Mouse (Mus musculus) kidney, postnatal 10 days (tissue): ENCODE results near the gene Tmem82.

Source experiments
- DNase-seq: peaks from one replicate; pipeline ENCODE4 v3.0.0; 2021; ENCODE audit warnings: mixed read lengths

Gene Tmem82

DNA sequence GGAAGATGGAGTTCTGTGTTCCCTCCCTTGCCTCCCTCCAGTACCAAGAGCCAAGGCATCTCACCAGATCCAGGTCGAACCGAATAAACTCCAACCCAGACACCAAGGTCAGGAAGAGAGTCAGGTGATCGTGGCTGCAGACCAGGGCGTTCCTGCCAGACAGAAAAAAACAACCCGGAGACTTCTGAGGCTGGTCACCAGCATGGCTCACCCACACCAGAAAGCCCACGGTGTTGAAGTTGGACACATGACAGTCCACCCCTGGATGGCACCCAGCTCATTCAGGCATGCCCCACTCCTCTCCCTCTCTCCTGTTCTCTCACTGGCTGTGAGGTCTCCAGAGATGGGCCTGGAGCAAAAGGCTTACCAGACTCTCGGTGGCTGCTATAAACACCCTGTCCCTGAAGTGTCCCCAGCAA lies 22.9 kb upstream of the Tmem82 start:
- peak; percentile 44 for DNase-seq

DNA sequence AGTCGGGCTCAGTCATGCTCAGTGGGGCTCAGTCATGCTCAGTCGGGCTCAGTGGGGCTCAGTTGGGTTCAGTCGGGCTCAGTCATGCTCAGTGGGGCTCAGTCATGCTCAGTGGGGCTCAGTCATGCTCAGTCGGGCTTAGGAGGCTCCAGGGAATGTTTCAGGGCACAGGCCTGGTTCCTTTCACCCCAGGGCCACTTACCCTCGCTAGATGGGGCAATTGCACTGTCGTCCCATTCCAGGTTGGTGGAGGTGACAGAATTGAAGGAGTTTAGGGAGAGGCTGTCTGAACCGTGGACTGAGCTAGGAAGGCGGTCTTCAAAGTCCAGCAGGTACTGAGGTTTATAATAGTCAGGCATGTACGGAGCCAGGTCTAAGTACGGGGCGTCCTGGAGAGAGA lies 21.0 kb upstream of the Tmem82 start:
- no peak for DNase-seq

DNA sequence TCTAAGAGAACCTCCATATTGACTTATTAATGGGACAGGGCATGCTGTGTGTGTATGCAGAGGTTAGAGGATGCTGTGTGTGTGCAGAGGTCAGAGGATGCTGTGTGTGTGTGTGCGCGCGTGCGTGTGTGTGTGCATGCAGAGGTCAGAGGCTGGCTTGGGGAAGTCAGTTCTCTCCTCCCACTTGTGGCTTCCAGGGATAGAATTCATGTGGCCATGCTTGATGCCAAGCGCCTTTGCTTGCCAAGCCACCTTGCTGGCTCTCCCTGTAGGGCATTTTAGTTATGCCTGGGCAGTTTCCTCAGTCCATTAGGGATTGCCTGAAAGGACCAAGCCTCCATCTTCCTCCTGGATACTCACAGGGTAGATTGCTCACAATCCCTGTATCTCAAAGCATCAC lies 18.3 kb upstream of the Tmem82 start:
- no peak for DNase-seq

DNA sequence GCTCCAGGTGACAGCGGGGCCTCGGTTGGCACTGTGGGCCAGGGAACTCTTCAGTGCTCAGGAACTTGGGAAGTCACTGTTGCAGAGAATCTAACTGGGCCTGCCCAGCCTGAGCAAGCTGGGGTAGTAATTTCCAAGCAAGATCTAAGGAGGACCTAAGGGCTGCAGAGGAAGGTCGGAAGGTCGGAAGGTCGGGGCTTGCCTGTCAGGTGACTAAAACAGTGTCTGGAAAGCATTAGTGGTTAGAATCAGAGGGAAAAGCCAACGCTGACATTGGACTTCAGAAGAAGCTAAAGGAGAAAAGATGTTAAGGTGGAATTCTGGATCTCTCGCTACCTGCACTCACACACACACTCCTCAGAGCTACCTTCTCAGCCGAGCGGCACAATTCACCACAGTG lies 17.6 kb upstream of the Tmem82 start:
- DNase-seq, result no peak

DNA sequence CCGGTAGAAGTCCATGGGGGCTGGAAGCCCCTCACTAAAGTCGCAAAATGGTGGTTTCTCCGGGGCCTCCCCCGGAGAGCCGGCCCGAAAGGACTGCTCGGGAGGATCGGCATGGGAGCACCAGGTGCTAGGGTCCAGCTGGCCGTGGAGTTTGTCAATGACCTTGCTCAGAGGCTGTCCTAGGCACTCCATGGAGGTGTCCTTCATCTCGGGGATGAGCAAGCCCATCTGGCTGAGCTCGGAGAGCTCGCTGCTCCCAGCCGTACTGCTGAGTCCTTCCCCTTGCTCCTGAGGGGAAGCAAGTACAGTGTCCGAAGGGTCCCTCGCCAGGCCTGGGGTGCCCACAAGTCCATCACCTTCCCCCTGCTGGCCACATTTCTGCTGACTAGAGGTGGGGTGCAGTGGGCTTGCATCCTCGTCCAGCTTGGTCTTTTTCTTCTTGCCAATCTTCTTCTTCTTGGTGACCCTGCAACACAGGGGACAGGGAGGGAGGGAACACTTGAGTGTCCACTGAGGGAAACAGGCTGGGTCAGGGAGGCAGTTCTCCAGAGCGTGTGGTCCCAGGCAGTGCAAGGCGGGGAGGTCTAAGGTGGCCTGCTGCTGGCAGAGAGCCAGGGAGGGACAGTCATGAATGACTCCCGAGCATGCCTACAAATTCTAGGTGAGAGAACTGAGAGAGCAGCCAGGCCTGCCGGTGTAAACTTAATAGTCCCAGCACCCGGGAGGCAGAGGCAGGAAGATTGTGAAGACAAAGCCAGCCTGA lies 13.9 kb upstream of the Tmem82 start:
- DNase-seq, result peak; percentile 69

DNA sequence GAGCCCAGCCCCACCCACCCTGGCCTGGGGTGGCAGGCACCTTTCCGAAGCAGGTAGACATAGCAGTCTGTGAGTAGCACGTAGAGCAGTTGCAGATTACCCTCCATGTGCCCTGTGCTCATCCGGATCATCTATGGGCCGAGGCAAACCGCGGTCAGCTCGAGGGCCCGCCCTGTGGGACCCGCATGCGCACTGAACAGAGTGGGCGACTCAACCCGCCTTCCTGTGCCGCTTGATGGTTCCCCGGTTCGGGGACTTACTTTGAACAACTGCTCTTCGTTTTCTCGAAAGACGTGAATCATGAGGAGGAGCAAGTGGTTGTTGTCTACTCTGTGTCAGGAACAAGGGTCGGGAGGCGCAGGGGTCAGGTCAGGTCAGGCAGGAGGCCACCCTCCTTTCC lies 12.8 kb upstream of the Tmem82 start:
- no peak for DNase-seq

DNA sequence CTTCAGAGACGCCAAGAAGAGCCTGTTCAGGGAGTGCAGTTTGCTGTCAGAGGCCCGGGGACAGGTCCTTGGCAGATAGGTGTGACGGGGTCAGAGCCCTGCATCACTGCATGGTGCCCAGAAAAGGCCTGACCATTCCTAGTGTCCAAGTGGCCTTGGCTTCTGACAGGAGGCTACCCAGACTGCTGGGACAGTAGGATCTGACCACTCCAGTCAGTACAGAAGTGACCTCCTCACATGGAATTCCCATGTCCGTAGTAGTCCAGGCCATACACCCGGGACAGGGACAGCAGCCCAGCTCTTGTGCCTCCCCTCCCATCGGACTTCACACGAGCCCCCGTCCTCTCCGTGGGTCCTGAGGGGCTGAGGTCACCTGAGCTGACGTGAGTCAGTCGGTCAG lies 11.6 kb upstream of the Tmem82 start:
- DNase-seq, result no peak

DNA sequence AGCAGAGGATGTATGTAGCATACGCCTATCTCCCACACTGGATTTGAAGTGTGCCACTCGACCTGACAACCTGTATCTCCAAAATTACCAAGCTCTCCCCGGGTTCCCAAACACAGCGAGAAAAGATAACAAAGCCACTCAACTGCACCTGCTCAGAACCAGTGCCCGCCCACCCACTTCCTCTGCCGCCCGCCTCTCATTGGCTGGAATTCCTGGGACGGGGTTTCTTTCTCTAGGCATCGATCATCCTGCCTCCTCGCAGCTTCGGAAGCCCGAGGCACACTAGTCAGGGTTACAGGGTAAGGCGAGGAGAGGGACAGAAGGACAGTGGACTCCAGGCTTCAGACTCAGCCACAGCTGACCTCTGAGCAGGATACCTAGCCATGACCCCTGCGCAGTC lies 10.2 kb upstream of the Tmem82 start:
- no peak for DNase-seq

DNA sequence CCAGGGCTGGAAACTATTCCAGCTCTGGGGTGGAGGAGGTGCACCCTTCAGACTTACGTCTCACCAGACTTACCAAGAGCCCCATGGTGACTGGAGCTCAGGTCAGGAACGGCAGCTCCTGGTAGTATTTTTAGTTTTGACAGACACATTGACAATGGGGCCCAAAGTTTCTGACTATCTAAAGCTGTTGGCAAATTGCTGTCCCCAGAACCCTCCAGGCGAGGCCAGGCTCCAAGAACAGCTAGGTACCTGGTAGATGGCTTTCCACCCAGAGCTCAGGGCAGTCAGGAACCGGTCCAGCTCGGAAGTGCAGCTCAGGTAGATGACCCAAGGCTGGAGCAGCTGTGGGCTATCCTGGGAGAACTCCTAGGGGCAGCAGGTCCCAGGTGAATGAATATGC lies 9.1 kb upstream of the Tmem82 start:
- DNase-seq, result no peak

DNA sequence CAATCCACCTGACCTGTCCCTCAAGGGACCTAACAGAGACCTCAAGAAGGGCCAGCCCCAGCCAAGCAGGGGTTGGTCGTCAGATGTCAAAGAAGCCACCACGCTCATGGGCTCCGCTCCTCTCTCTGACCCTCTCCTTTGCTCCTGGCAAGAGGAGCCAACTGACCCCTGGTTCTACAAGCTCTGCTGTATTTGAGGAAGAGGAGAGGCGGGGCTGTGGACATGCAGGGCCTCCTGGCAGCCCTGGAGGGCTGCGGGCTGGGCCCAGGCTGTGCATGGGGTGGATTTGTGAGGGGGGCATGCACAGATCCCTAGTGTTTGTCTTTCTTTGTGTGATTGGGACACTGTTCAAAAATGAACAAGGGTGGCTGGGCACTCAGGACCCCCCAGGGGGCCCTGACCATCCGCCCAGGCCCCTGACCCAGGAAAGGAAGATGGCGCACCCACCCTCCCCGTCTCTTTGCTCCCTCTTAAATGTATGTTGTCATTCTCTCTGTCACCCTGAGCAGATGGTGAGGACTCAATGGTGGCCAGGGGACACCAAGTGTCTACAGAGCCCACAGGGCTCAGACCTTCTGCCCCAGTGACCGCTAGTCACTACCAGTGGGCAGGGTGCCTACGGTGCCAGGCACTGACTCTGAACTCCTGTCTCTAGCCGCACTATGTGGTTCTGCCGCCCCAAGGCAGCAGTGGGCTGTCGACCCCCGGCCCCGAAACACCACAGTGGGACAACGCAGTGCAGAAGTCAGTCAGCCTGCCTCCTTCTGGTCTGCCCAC lies 7.5 kb upstream of the Tmem82 start:
- no peak for DNase-seq

DNA sequence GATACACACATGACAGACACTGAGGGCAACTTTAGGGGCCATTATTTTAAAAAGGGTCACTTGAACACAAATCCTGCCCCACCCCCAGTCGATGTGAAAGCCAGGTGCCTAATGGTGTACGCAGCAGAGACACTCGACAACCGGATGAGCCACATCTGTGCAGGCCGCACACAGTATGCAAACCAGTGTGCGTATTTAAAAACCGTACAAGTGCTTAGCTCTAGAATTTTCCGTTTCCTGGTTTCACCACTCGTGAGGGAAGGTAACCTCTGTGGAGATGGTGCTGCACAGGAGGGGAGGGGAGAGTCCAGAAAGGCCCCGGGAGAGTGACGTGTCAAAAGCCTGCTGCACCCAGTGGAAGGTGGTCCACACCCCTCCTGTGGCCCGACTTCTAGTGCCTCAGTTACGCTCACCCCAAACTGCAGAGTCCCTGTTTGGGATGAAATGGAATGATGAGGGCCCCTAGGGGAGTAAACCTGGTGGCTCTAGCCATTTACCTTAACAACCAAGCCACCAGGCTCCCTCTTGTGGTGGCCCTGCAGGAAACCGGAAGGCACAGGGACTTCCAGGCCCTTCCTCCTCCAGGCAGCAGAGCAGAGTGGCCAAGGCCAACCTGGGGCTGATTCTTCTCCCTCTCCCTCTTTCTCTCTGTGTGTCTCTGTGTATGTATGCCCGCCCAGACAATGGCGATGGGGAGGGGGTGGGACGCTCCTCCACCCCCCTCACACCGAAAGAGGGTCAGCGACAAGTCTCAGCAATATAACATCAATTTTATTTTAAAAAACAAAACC lies 6.7 kb upstream of the Tmem82 start:
- peak; percentile 71 for DNase-seq

DNA sequence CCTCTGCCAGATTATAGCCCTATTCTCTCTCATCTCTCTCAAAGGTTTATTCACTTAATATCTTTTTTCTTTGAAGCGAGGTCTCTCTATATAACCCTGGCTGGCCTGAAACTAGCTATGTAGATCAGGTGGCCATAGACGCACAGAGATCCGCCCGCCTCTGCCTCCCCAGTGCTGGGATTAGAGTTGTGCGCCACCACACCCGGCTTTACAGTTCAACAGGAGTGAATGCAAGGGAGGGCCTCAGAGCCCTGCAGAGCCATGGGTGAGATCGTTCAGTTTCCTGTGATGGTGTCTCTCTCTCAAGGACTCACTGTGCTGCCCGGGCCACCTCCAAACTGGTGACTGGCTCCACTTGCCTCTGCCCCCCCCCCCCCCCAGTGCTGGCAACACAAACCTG lies 5.7 kb upstream of the Tmem82 start:
- no peak for DNase-seq

DNA sequence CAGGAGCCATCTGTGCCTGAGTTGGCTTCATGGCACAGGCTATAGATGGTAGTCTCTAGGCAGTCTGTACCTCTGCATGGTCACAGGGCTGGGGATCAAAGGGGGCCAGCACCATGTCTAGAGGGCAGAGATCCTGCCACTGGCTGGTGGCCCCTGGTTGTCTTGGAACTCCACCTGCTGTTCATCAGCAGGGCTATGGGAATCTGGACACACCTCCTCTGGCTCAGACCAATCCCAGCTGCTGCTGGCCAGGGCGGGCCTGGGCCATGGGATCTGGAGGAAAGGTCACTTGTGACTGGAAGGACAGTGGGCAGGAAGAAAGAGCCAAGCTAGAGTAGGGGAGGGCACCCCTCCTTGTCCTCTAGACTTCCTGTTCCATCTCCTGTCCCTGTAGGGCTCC lies 5.2 kb upstream of the Tmem82 start, which contains the start of gene Slc25a34:
TSS of gene Slc25a34 (minus strand) at position 156 of the 400 bp plus-strand sequence.
- peak; percentile 85 for DNase-seq

DNA sequence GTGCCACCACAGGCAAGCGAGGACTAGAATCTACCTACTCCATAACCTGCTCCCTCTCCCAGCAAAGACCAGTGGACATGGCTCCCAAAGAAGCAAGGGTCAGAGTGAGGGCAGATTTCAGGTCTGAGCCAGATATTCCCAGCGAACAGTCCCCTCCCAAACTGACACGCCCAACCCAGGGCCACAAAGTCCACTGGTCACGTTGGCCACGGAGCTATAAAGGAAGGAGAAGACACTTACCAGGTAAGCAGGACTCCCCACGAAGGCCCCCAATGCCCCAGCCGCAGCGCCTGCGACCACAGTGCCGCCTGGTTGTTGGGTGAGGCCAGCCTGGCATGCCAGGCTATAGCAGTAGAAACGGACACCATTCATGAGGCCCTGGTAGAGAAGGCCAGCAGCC lies 4.6 kb upstream of the Tmem82 start:
- peak; percentile 70 for DNase-seq

DNA sequence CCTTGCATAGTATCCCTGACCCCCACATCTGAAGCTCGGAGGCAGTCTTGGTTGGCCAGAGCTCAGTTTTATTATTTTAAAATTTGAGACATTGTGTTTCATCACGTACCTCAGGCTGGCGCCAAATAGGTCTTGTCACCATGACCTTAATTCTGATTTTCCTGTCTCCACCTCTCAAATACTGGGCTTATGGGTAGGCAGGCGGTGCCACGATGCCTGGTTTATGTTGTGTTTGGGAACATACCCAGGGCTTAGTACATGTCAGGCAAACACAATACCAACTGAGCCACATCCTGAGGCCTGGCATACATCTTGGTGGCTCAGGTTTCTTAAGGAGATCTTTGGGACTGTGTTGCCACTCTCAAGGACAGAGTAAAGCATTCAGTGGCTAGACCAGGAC lies 4.1 kb upstream of the Tmem82 start:
- DNase-seq, result no peak

DNA sequence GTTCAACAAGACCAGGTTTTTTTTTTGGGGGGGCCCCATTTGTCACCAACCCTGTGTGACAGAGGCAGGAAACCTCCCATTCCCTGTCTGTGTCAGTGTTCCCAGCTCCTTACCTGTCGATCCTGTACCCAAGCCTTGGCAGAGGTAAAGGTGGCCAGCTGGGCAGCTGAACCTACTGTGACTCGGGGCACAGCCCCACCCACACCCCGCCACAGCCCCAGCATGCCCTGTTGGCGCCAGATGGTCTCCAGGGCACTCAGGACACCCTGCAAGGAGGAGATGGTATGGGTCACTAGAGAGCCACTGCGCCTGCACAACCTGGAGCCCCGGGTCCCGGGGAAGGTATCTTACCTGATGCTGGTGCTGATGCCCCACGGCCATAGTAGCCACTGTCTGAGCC lies 3.7 kb upstream of the Tmem82 start:
- no peak for DNase-seq

DNA sequence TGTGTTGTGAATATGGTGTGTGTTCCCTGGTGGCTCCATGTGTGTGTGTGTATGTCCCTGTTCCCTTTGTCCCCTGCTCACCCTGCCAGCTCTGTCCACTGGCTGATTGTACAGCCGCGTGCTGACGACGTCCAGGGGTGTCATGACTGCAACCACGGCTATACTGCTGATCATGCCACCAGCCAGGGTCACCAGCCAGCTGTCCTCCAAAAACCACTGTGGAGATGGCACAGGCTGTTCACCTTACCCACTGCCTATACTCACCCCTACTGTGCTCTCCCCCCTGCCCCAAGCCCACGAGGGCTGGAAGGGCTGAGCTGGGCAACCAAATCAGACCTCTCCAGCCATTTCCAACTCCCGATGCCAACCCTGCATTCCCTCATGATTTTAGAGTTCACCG lies 2.9 kb upstream of the Tmem82 start:
- no peak for DNase-seq

DNA sequence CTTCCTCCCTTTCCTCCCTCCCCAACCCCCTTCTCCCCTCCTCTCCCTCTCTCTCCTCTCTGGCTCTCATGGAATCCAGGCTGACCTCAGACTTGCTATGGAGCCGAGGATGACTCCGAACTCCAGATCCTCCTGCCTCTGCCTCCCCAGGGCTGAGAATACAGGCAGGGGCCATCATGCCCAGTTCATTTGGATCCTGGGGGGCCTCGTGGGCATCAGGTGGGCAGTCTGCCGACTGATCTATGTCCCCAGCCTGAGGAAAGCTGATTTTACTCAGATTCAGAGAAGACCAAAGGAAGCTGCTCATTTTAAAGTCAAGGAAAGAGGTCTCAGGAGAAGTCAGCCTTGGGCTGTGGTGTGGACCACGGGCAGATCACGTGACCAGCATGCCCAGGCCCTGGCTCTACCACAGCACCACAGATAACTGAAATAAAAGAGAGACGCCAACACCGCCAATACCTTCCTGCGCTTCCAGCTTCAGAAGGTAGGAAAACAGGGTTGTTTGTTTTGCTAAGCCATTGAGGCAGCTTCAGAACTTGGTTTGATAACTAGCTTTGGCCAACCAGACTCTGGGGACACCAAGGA lies 958 bp upstream of the Tmem82 start:
- no peak for DNase-seq

DNA sequence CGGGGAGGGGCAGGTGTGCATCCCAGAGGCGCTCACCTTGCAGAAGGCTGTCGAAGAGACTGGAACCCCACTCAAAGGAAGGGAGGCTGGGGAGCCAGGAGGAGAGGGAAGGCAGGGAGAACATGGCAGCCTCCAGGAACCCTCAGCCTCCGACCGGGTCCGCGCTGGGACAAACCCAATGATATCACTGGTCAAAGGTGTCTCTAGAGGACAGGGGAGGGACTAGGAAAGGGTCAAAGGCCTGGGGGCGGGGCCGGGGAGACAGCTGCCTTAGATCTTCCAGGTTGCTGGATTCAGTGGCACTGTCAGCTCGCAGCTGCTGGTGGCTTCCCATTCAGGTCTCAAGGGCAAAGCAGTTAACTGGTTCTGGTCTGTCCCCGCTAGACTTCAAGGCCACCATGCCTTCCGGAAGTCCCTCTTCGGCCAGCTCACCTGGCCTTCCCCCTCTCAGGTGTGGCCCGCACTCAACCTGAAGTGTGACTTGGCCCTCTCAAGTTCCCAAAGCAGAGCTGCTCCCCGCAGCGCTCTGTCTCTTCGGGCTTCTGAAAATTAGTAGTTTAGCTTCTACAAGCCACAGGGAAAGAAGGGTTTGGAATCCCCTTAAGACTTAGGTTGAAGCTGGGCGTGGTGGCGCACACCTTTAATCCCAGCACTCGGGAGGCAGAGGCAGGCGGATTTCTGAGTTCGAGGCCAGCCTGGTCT lies 419 bp downstream of the Tmem82 start:
- peak; percentile 81 for DNase-seq

DNA sequence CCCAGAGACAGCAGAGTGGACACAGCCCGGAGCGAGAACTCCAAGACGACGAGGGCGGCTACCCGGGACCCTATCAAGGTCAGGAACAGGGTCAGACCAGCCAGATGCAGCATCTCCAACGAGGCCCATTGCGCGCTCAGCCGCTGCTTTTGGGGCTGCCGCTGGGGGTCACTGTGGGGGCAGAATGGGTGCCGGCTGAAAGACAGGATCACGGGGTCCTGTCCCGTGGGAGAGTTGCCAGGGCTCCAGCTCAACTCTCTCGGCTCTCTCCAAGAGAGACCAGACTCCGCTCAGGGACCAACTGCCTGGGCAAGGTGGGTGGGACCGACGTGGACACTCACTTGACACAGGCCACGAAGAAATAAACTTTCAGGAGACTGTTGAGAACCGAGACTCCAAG lies 1.1 kb downstream of the Tmem82 start:
- peak; percentile 87 for DNase-seq

DNA sequence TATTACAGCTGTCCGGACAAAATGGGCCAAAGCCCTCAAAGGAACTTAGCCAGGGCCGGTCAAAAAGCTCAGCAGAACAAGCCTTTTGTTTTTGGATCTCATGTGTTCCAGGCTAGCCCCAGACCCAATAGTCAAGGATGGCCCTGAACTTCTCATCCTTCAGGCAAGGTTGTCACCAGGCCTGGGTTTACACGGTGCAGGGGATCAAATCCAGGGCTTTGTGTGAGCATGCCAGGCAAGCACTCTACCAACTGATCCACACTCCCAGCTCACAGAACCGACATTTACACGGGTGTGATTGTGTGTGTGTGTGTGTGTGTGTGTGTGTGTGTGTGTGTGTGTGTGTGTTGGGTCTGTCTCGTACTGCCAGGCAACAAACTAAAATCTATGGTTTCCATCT lies 1.6 kb downstream of the Tmem82 start:
- DNase-seq, result no peak

DNA sequence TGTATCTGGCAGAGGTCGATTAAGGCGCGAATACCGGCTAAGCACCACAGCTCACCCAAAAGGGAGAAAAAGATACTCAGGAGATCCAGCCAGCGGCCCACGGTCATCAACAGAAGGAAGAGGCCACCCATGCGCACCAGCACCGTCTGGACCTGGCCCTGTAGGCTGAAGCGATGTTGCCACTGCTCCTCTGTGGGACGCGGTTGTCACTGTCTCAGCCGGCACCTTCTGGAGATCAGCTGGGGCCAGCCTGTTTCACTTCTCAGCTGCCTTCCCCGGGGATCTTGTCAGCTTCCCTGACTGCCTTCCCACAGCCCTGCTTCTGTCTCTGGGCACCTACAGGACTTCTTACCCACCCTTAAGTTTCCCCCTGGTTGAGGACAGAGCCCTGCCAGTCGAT lies 3.5 kb downstream of the Tmem82 start:
- no peak for DNase-seq

DNA sequence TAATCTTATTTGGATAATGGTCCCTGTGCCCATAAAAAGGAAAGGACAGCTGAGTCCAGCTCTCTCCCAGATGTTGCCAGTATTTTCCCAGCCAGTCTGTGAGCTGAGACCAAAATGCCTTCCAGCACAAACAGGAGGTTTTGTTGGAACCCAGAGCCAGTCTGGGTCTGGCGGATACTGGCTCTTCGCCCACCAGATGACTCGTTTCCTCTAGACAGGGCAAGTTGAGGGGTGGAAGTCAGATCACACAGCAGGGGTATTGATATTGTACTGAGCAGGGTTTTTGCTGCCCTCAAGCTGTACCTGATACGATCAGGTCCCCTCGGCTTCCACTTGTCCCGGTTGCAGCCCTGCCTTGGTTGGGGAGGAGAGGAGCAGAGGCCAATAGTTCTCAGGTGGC lies 8.9 kb downstream of the Tmem82 start:
- DNase-seq, result peak; percentile 76
